Mouse (Mus musculus): ENCODE measurements around the gene Syt12.

DNA sequence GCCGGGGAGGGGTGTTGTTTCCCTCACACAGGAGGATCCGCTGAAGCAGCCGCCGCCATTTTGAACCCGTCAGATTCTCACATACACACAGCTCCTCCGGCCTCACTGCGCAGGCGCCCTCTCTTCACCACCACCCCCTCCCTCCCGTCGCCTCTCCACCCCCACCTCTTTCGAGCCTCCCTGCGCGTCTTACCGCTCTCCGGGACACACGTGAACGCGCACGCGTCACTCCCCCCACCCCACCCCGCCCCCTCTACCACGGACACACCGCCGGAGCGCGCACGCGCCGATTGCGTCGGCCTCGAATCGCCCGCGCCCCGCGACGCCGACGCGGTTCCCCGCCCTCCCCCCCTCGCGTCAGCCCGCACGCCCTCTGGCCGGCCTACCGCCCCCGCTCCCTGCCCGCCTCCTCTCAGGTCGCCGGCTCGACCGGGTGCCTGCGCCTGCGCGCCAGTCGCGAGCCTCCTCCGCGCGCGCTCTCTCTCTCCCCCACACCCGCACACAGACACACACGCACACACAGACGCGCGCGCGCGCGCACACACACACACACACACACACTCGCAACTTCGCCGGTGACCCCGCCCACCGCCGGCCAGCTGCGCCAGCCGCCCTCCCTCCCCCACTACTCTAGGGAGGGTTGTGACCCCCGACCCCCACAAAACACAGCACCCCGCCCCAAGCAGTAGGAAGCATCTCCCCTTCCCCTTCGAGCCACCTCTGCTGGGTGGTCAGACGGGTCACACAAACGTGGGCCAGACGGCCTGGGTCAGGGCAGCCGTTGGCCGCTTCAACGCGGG is 80.0 kb downstream of the Syt12 start:
- TF ChIP-seq POLR2A (IDR thresholded peaks at IDR 0.05; ENCODE audit: control insufficient read depth in 1 of 2, insufficient read depth in 1 of 2, low read depth in 1 of 2, low read length in 2 of 2, poor library complexity in 1 of 2) = peak in 1 of 2 experiments; percentile 42; a peak in 2 of 4 replicates
- TF ChIP-seq CTCF (IDR thresholded peaks at IDR 0.05 in 2 of 3, conservative IDR thresholded peaks at IDR 0.05 in 1 of 3; ENCODE audit: control insufficient read depth in 1 of 3, insufficient read depth in 1 of 3, low read depth in 2 of 3, low read length in 3 of 3, poor library complexity in 1 of 3, severe bottlenecking in 1 of 3) = no peak
- TF ChIP-seq ETS1 (IDR thresholded peaks at IDR 0.05; ENCODE audit: low read depth, low read length) = peak; percentile 46; the same call in 1 of the 2 replicates
- TF ChIP-seq MYC (IDR thresholded peaks at IDR 0.05; ENCODE audit: low read depth, low read length) = no peak
- no peak for TF ChIP-seq MAX (IDR thresholded peaks at IDR 0.05; ENCODE audit: low read length)
- no peak for TF ChIP-seq GATA1 (IDR thresholded peaks at IDR 0.05; ENCODE audit: low read depth, low read length)
- TF ChIP-seq E2F4 (IDR thresholded peaks at IDR 0.05; ENCODE audit: borderline replicate concordance, low read depth, low read length) = no peak
- TF ChIP-seq CHD2 (IDR thresholded peaks at IDR 0.05; ENCODE audit: low read length) = no peak
- peak; percentile 74 for TF ChIP-seq NRF1 (IDR thresholded peaks at IDR 0.05; ENCODE audit: insufficient read depth, low read depth, low read length, poor library complexity, severe bottlenecking)
- peak; percentile 62 for TF ChIP-seq NELFE (IDR thresholded peaks at IDR 0.05; ENCODE audit: low read depth, low read length)
- TF ChIP-seq ZC3H11A (IDR thresholded peaks at IDR 0.05; ENCODE audit: low read depth, low read length) = no peak
- no peak for TF ChIP-seq CHD1 (IDR thresholded peaks at IDR 0.05; ENCODE audit: low read depth, low read length)
